Mouse (Mus musculus) stomach, embryonic 16.5 days (tissue): ENCODE measurements around the gene Pram1. TPM values are rescaled to one million over a fixed set of nuclear protein-coding genes. Genes with fewer than 3 reads are reported as not detected.

Experiments
- ATAC-seq: fragments of 200-750 bp; cut with Nextera tagmentation; 2 replicates; pipeline ENCODE4 v1.8.0; 2017; ENCODE audit warnings: moderate number of reproducible peaks, moderate TSS enrichment; ENCODE audit not compliant: insufficient read depth, low FRiP score
- H3K27ac ChIP-seq: fragments of 300-500 bp; sonication (generic); 2 replicates; pipeline ENCODE4 v1.5.1; 2014; ENCODE audit warnings: low read length
- H3K27me3 ChIP-seq: fragments of 300-500 bp; sonication (generic); 2 replicates; pipeline ENCODE4 v1.6.1; 2014; ENCODE audit warnings: low read length, control low read depth, mixed read lengths; ENCODE audit not compliant: control insufficient read depth, insufficient read depth
- H3K36me3 ChIP-seq: fragments of 300-500 bp; sonication (generic); 2 replicates; pipeline ENCODE4 v1.6.1; 2014; ENCODE audit warnings: low read length; ENCODE audit not compliant: control insufficient read depth, insufficient read depth
- H3K4me1 ChIP-seq: fragments of 300-500 bp; sonication (generic); 2 replicates; pipeline ENCODE4 v1.6.1; 2014; ENCODE audit warnings: low read length, control low read depth, mixed read lengths; ENCODE audit not compliant: control insufficient read depth, insufficient read depth
- H3K4me2 ChIP-seq: fragments of 300-500 bp; sonication (generic); 2 replicates; pipeline ENCODE4 v1.6.1; 2014; ENCODE audit warnings: low read depth, low read length, mixed read lengths
- H3K4me3 ChIP-seq: fragments of 300-500 bp; sonication (generic); replicated peaks from 2 replicates; pipeline ENCODE4 v1.5.1; 2014; ENCODE audit warnings: mild to moderate bottlenecking, low read length
- H3K9ac ChIP-seq: fragments of 300-500 bp; sonication (generic); 2 replicates; pipeline ENCODE4 v1.6.1; 2014; ENCODE audit warnings: low read length
- H3K9me3 ChIP-seq: fragments of 300-500 bp; sonication (generic); replicated peaks from 2 replicates; pipeline ENCODE4 v1.6.1; 2016; ENCODE audit warnings: low read length, control low read depth; ENCODE audit not compliant: control insufficient read depth
- WGBS: fragments of 180-500 bp; shearing (Covaris S2); extraction: QIAGEN DNeasy Blood & Tissue Kit; methylation state at CpG from one replicate; pipeline ENCODE4 v1.1.7; 2014; 5-methylcytosine and 5-hydroxymethylcytosine counted together
- polyA plus RNA-seq: library from polyadenylated mRNA; unstranded; fragments of >200 nt; fragmentation: Nextera tagmentation; extraction: Ambion mirVana; gene quantifications from 2 replicates; pipeline ENCODE4 v1.2.1, GENCODE M21; 2015

The Pram1 gene
- polyA plus RNA-seq, 1 experiment from 2014 or later = 1.1 TPM

GRCm38 (mm10) chr17:33681767-33682166, 43.9 kb downstream of the Pram1 start:
- H3K9ac ChIP-seq = no peak overlapping the region
- no peak overlapping the region; the same call in 1 of the 2 replicates for H3K27ac ChIP-seq
- no peaks in the 10 kb centered on the region for H3K27me3 ChIP-seq
- H3K4me3 ChIP-seq = no peak overlapping the region
- no peaks in the 10 kb centered on the region for H3K9me3 ChIP-seq
- H3K36me3 ChIP-seq = peaks cover 4% of the 10 kb centered on the region; the same call in 1 of the 2 replicates
- H3K4me2 ChIP-seq = 0 out of 2 replicates have a peak overlapping the region, but pooled peaks have one; percentile 15
- no peak for ATAC-seq
- peaks cover 22% of the 10 kb centered on the region for H3K4me1 ChIP-seq

GRCm38 (mm10) chr17:33684671-33685231, 46.9 kb downstream of the Pram1 start:
- H3K27me3 ChIP-seq = no peaks in the 10 kb centered on the region
- H3K4me2 ChIP-seq = peak overlapping the region; percentile 86
- peaks cover 22% of the 10 kb centered on the region for H3K4me1 ChIP-seq
- H3K9ac ChIP-seq = peak overlapping the region; percentile 97
- H3K36me3 ChIP-seq = no peaks in the 10 kb centered on the region
- ATAC-seq = peak; percentile 71
- peak overlapping the region; percentile 91 for H3K27ac ChIP-seq
- WGBS = under 1% methylated on average over 44 of the region's 44 CpGs
- no peaks in the 10 kb centered on the region for H3K9me3 ChIP-seq
- peak overlapping the region; percentile 85 for H3K4me3 ChIP-seq

DNA sequence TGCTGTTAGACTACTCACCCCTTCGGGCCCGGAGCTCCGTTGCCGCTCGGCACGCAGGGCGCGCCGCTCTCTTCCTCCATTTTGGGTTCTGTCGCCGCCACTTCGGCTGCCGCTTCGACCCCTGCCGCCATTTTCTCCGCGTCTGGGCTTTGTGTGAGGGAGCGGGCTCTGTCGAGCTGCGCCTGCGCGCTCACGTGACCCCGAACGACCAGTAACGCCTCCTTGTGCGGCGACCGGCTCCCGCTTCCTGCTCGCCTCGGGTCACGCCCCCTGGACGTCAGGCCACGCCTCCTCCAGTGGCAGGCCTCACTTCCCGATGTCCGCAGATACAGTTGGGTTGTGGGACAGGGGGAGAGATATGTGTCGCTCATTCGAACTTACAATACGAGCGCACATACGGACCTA, 47.4 kb downstream of the Pram1 start:
- Histone ChIP-seq H3K27me3 (no peaks in the 10 kb centered on the region), H3K4me2 (peak overlapping the region; percentile 86), H3K27ac (peak overlapping the region; percentile 91), H3K9me3 (no peaks in the 10 kb centered on the region), H3K4me1 (peaks cover 22% of the 10 kb centered on the region), H3K9ac (peak overlapping the region; percentile 97), H3K36me3 (no peaks in the 10 kb centered on the region), H3K4me3 (peak overlapping the region; percentile 85)
- WGBS = under 1% methylated on average over 42 of the region's 42 CpGs
- peak; percentile 99 for ATAC-seq

GRCm38 (mm10) chr17:33686760-33687159, 48.9 kb downstream of the Pram1 start, which contains the start of gene Hnrnpm:
Gene Hnrnpm, minus strand, starts transcription at chr17:33686860.
- Histone ChIP-seq H3K27ac (peak within 1 kb of the TSS; percentile 11; the same call in 1 of the 2 replicates), H3K4me1 (peaks cover 22% of the 10 kb centered on the region), H3K4me2 (peak within 1 kb of the TSS; percentile 56), H3K9ac (peak within 1 kb of the TSS; percentile 97), H3K36me3 (no peaks in the 10 kb centered on the region), H3K27me3 (no peaks in the 10 kb centered on the region), H3K4me3 (peak within 1 kb of the TSS; percentile 85), H3K9me3 (no peaks in the 10 kb centered on the region)
- 84% methylated on average over 1 of the region's 1 CpGs for WGBS
- ATAC-seq = no peak

Other genes with a start within 250 kb of the Pram1 start
- 12.1 and 12.6 TPM in 2 replicates for gene Zfp101, start 243.4 kb upstream of the Pram1 start, polyA plus RNA-seq
- gene Actl9, start 205.2 kb upstream of the Pram1 start, polyA plus RNA-seq = not detected in 2 replicates
- gene Adamts10, start 113.9 kb upstream of the Pram1 start, polyA plus RNA-seq = 61.5 and 68.0 TPM in 2 replicates
- gene Myo1f, start 82.3 kb upstream of the Pram1 start, polyA plus RNA-seq = 6.3 and 7.9 TPM in 2 replicates
- 32.7 and 45.7 TPM in 2 replicates for gene Zfp414, start 9.0 kb upstream of the Pram1 start, polyA plus RNA-seq
- 281 and 295 TPM in 2 replicates for gene Hnrnpm, start 48.8 kb downstream of the Pram1 start, polyA plus RNA-seq
- 56.0 and 58.8 TPM in 2 replicates for gene March2, start 80.6 kb downstream of the Pram1 start, polyA plus RNA-seq
- 212 and 237 TPM in 2 replicates for gene Rab11b, start 122.5 kb downstream of the Pram1 start, polyA plus RNA-seq
- gene Angptl4, start 143.8 kb downstream of the Pram1 start, polyA plus RNA-seq = 25.8 and 30.7 TPM in 2 replicates
- gene Kank3, start 172.5 kb downstream of the Pram1 start, polyA plus RNA-seq = 24.8 and 29.0 TPM in 2 replicates
- 740 and 935 TPM in 2 replicates for gene Rps28, start 186.5 kb downstream of the Pram1 start, polyA plus RNA-seq
- gene Ndufa7, start 186.5 kb downstream of the Pram1 start, polyA plus RNA-seq = 442 and 446 TPM in 2 replicates
- 52.0 and 54.0 TPM in 2 replicates for gene Cd320, start 205.0 kb downstream of the Pram1 start, polyA plus RNA-seq
- gene Gm7029, start 235.8 kb downstream of the Pram1 start, polyA plus RNA-seq = not detected in 2 replicates